ENCODE assay signal across 10 mouse cellular contexts in genomic region chr12:112747606-112747970, GRCm38 (mm10). TPM values are rescaled to one million over a fixed set of nuclear protein-coding genes. Genes with fewer than 3 reads are reported as not detected.
A peak's percentile ranks its signal among the peaks of the same experiment; 100 is the strongest.
DNase-seq lines count a peak whose midpoint lies in the region; ATAC-seq and TF ChIP-seq lines count a peak whose summit lies in the region.
"Had no signal": no experiment of that assay in that cellular context is flagged by ENCODE, and none has a peak within 500 bp of the region (broad histone marks: within the 10 kb centered on the region; RNA-seq: fewer than 3 reads in every experiment).

No protein-coding gene starts in this region.

- H3K27me3 ChIP-seq in kidney, postnatal 0 days (ENCODE audit: insufficient read depth, low read length), result no peaks in the 10 kb centered on the region
- no peaks in the 10 kb centered on the region for H3K27me3 ChIP-seq in kidney, embryonic 14.5 days (ENCODE audit: control insufficient read depth, insufficient read depth, low read length)
- no peaks in the 10 kb centered on the region for H3K27me3 ChIP-seq in forebrain, embryonic 10.5 days (ENCODE audit: poor library complexity, severe bottlenecking)
- H3K27me3 ChIP-seq in hindbrain, embryonic 12.5 days, result no peaks in the 10 kb centered on the region
- no peaks in the 10 kb centered on the region for H3K27me3 ChIP-seq in midbrain, embryonic 16.5 days (ENCODE audit: control insufficient read depth, insufficient read depth, low read depth, low read length)

- WGBS in kidney, postnatal 0 days, result 74% methylated on average over 8 of the region's 8 CpGs
- 82% methylated on average over 8 of the region's 8 CpGs for WGBS in kidney, embryonic 14.5 days
- 81% methylated on average over 8 of the region's 8 CpGs for WGBS in forebrain, embryonic 10.5 days
- 68% methylated on average over 8 of the region's 8 CpGs for WGBS in hindbrain, embryonic 12.5 days
- WGBS in midbrain, embryonic 16.5 days, result 70% methylated on average over 8 of the region's 8 CpGs

- H3K4me1 ChIP-seq in kidney, postnatal 0 days (replicated peaks; ENCODE audit: insufficient read depth, low read length), result no peaks in the 10 kb centered on the region
- H3K4me1 ChIP-seq in kidney, embryonic 14.5 days (ENCODE audit: control insufficient read depth, insufficient read depth, low read length), result 0 out of 2 replicates have a peak, but pooled peaks cover 5% of the 10 kb centered on the region
- H3K4me1 ChIP-seq in forebrain, embryonic 10.5 days, result peaks cover 25% of the 10 kb centered on the region
- H3K4me1 ChIP-seq in hindbrain, embryonic 12.5 days, result peaks cover 20% of the 10 kb centered on the region
- H3K4me1 ChIP-seq in midbrain, embryonic 16.5 days (ENCODE audit: control insufficient read depth, insufficient read depth, low read length), result peaks cover 9% of the 10 kb centered on the region

- 0 out of 2 replicates have a peak overlapping the region, but pooled peaks have one; percentile 27 for H3K9ac ChIP-seq in kidney, postnatal 0 days (ENCODE audit: low read depth, low read length)
- H3K9ac ChIP-seq in kidney, embryonic 14.5 days (ENCODE audit: low read depth, low read length), result no peak overlapping the region
- H3K9ac ChIP-seq in hindbrain, embryonic 12.5 days, result peak overlapping the region; percentile 42; the same call in 1 of the 2 replicates
- H3K9ac ChIP-seq in midbrain, embryonic 16.5 days (ENCODE audit: low read depth, low read length), result peak overlapping the region; percentile 58

- TF ChIP-seq CTCF in kidney, postnatal 0 days (IDR thresholded peaks at IDR 0.05; ENCODE audit: low read depth), result no peak

- ATAC-seq in kidney, postnatal 0 days (replicated peaks; ENCODE audit: low FRiP score, low read depth), result no peak
- ATAC-seq in kidney, embryonic 14.5 days (ENCODE audit: low FRiP score, low TSS enrichment), result no peak
- ATAC-seq in hindbrain, embryonic 12.5 days (ENCODE audit: low FRiP score), result peak; percentile 35
- peak; percentile 36; the same call in 1 of the 2 replicates for ATAC-seq in midbrain, embryonic 16.5 days
- no peak for ATAC-seq in erythroblast, adult 5-6 weeks (replicated peaks; ENCODE audit: low FRiP score, poor library complexity, severe bottlenecking)

- peaks cover 15% of the 10 kb centered on the region; the same call in 1 of the 2 replicates for H3K36me3 ChIP-seq in kidney, postnatal 0 days (ENCODE audit: insufficient read depth, low read length)
- peaks cover 22% of the 10 kb centered on the region for H3K36me3 ChIP-seq in kidney, embryonic 14.5 days (ENCODE audit: control insufficient read depth, insufficient read depth, low read length)
- peaks cover 21% of the 10 kb centered on the region for H3K36me3 ChIP-seq in forebrain, embryonic 10.5 days (replicated peaks)
- peaks cover 20% of the 10 kb centered on the region for H3K36me3 ChIP-seq in hindbrain, embryonic 12.5 days
- peaks cover 13% of the 10 kb centered on the region for H3K36me3 ChIP-seq in midbrain, embryonic 16.5 days (ENCODE audit: control insufficient read depth, insufficient read depth, low read length)
- H3K36me3 ChIP-seq: G1E had no signal

- H3K9me3 ChIP-seq in kidney, postnatal 0 days (replicated peaks; ENCODE audit: low read length), result no peaks in the 10 kb centered on the region
- no peaks in the 10 kb centered on the region for H3K9me3 ChIP-seq in kidney, embryonic 14.5 days (ENCODE audit: control insufficient read depth, low read length)
- no peaks in the 10 kb centered on the region for H3K9me3 ChIP-seq in forebrain, embryonic 10.5 days
- H3K9me3 ChIP-seq in hindbrain, embryonic 12.5 days (replicated peaks), result no peaks in the 10 kb centered on the region
- H3K9me3 ChIP-seq in midbrain, embryonic 16.5 days (replicated peaks; ENCODE audit: control insufficient read depth, low read length, poor library complexity, severe bottlenecking), result no peaks in the 10 kb centered on the region
- H3K9me3 ChIP-seq: G1E had no signal

- no peak overlapping the region for H3K4me3 ChIP-seq in kidney, postnatal 0 days (replicated peaks; ENCODE audit: low read depth, low read length)
- H3K4me3 ChIP-seq in kidney, embryonic 14.5 days (ENCODE audit: low read length), result no peak overlapping the region
- peak overlapping the region; percentile 14; the same call in 1 of the 2 replicates for H3K4me3 ChIP-seq in forebrain, embryonic 10.5 days
- no peak overlapping the region for H3K4me3 ChIP-seq in hindbrain, embryonic 12.5 days
- no peak overlapping the region for H3K4me3 ChIP-seq in midbrain, embryonic 16.5 days (ENCODE audit: low read depth, low read length)

- no peak overlapping the region for H3K4me2 ChIP-seq in kidney, postnatal 0 days (ENCODE audit: low read length)
- H3K4me2 ChIP-seq in kidney, embryonic 14.5 days (replicated peaks; ENCODE audit: low read depth, low read length), result no peak overlapping the region
- peak overlapping the region; percentile 31; the same call in 1 of the 2 replicates for H3K4me2 ChIP-seq in hindbrain, embryonic 12.5 days (replicated peaks)
- no peak overlapping the region for H3K4me2 ChIP-seq in midbrain, embryonic 16.5 days (ENCODE audit: low read length)

- no peak for DNase-seq in kidney, postnatal 0 days (ENCODE audit: low spot score)
- DNase-seq in forebrain, embryonic 10.5 days (ENCODE audit: extremely low spot score, low spot score), result no peak
- no peak for DNase-seq in spleen, postnatal 14 days (ENCODE audit: low spot score in 2 of 2)
- DNase-seq: adrenal gland, postnatal 36 days; cerebellum, postnatal 36 days had no signal

- H3K27ac ChIP-seq in kidney, postnatal 0 days, result no peak overlapping the region
- no peak overlapping the region for H3K27ac ChIP-seq in kidney, embryonic 14.5 days (ENCODE audit: low read depth, low read length)
- peak overlapping the region; percentile 83 for H3K27ac ChIP-seq in forebrain, embryonic 10.5 days
- H3K27ac ChIP-seq in hindbrain, embryonic 12.5 days, result peak overlapping the region; percentile 92
- peak overlapping the region; percentile 87 for H3K27ac ChIP-seq in midbrain, embryonic 16.5 days (ENCODE audit: low read length)

RNA-seq across cellular contexts. Expression of gene Pld4, which starts 12.9 kb away (rescaled TPM):
- 7.8 TPM in 2 replicates for polyA plus RNA-seq in kidney, postnatal 0 days (2015; fragmentation: Nextera tagmentation; extraction: Ambion mirVana)
- polyA plus RNA-seq in kidney, embryonic 14.5 days (2014; fragmentation: Nextera tagmentation; extraction: Ambion mirVana), result 4.8 and 7.8 TPM in 2 replicates
- polyA plus RNA-seq in forebrain, embryonic 10.5 days (2016; fragmentation: Nextera tagmentation; extraction: Ambion mirVana), result 3.8 and 3.9 TPM in 2 replicates
- 5.0 and 5.4 TPM in 2 replicates for polyA plus RNA-seq in hindbrain, embryonic 12.5 days (2016; fragmentation: Nextera tagmentation; extraction: Ambion mirVana)
- 4.9 and 5.9 TPM in 2 replicates for polyA plus RNA-seq in midbrain, embryonic 16.5 days (2015; fragmentation: Nextera tagmentation; extraction: Ambion mirVana)
- total RNA-seq in erythroblast, adult 5-6 weeks (2015; ENCODE audit: low replicate concordance), result 31.9 and 42.8 TPM in 2 replicates
- 14.6 and 26.6 TPM in 2 replicates for total RNA-seq in erythroblast, adult 5-6 weeks (2017; ENCODE audit: low replicate concordance)

RNA-seq across cellular contexts. Expression of gene Cep170b, which starts 27.3 kb away (rescaled TPM):
- 13.6 and 13.9 TPM in 2 replicates for polyA plus RNA-seq in kidney, postnatal 0 days (2015; fragmentation: Nextera tagmentation; extraction: Ambion mirVana)
- 11.5 and 15.1 TPM in 2 replicates for polyA plus RNA-seq in kidney, embryonic 14.5 days (2014; fragmentation: Nextera tagmentation; extraction: Ambion mirVana)
- 5.9 and 7.9 TPM in 2 replicates for polyA plus RNA-seq in forebrain, embryonic 10.5 days (2016; fragmentation: Nextera tagmentation; extraction: Ambion mirVana)
- polyA plus RNA-seq in hindbrain, embryonic 12.5 days (2016; fragmentation: Nextera tagmentation; extraction: Ambion mirVana), result 28.3 and 28.5 TPM in 2 replicates
- polyA plus RNA-seq in midbrain, embryonic 16.5 days (2015; fragmentation: Nextera tagmentation; extraction: Ambion mirVana), result 36.0 and 39.4 TPM in 2 replicates
- not detected in 2 replicates for total RNA-seq in erythroblast, adult 5-6 weeks (2015; ENCODE audit: low replicate concordance)
- 0.51 TPM in 1 of 2 replicates, not detected in the other for total RNA-seq in erythroblast, adult 5-6 weeks (2017; ENCODE audit: low replicate concordance)
- polyA plus RNA-seq: G1E had no signal

RNA-seq across cellular contexts. Expression of gene Ahnak2, which starts 54.9 kb away (rescaled TPM):
- polyA plus RNA-seq in kidney, postnatal 0 days (2015; fragmentation: Nextera tagmentation; extraction: Ambion mirVana), result 0.22 and 0.50 TPM in 2 replicates
- polyA plus RNA-seq in kidney, embryonic 14.5 days (2014; fragmentation: Nextera tagmentation; extraction: Ambion mirVana), result 0.53 and 0.86 TPM in 2 replicates
- 0.05 and 0.11 TPM in 2 replicates for polyA plus RNA-seq in forebrain, embryonic 10.5 days (2016; fragmentation: Nextera tagmentation; extraction: Ambion mirVana)
- 0.48 and 0.64 TPM in 2 replicates for polyA plus RNA-seq in hindbrain, embryonic 12.5 days (2016; fragmentation: Nextera tagmentation; extraction: Ambion mirVana)
- 1.4 and 2.0 TPM in 2 replicates for polyA plus RNA-seq in midbrain, embryonic 16.5 days (2015; fragmentation: Nextera tagmentation; extraction: Ambion mirVana)
- total RNA-seq in erythroblast, adult 5-6 weeks (2015; ENCODE audit: low replicate concordance), result not detected in 2 replicates
- total RNA-seq in erythroblast, adult 5-6 weeks (2017; ENCODE audit: low replicate concordance), result 0.09 TPM in 1 of 2 replicates, not detected in the other

Comparison
In these comparisons a context has a peak if more than half of its experiments do, and no peak if none do; other contexts are left out.
1. ATAC-seq: peak in hindbrain, embryonic 12.5 days (single experiment) and midbrain, embryonic 16.5 days (single experiment); none in kidney, postnatal 0 days (single experiment), kidney, embryonic 14.5 days (single experiment) and erythroblast, adult 5-6 weeks (single experiment).
2. H3K27ac ChIP-seq: peak in forebrain, embryonic 10.5 days (single experiment), hindbrain, embryonic 12.5 days (single experiment) and midbrain, embryonic 16.5 days (single experiment); none in kidney, postnatal 0 days (single experiment) and kidney, embryonic 14.5 days (single experiment).